Mouse (Mus musculus) midbrain, embryonic 11.5 days (tissue): ENCODE measurements around the gene E2f7. TPM values are rescaled to one million over a fixed set of nuclear protein-coding genes. Genes with fewer than 3 reads are reported as not detected.
A peak's percentile ranks its signal among the peaks of the same experiment; 100 is the strongest.

Experiments used
- ATAC-seq: fragments of 200-750 bp; cut with Nextera tagmentation; 2 replicates; pipeline ENCODE4 v1.8.0; 2017; ENCODE audit warnings: moderate TSS enrichment, moderate library complexity; ENCODE audit not compliant: low FRiP score
- DNase-seq: peaks from one replicate; pipeline ENCODE4 v3.0.0; 2015; ENCODE audit warnings: low spot score; ENCODE audit errors: missing footprints
- H3K27ac ChIP-seq: fragments of 300-500 bp; sonication (generic); 2 replicates; pipeline ENCODE4 v1.5.1; 2014; ENCODE audit warnings: low read depth, low read length
- H3K27me3 ChIP-seq: fragments of 300-500 bp; sonication (generic); 2 replicates; pipeline ENCODE4 v1.6.1; 2014; ENCODE audit warnings: mild to moderate bottlenecking, low read length, moderate library complexity, mixed read lengths; ENCODE audit not compliant: control insufficient read depth, insufficient read depth
- H3K36me3 ChIP-seq: fragments of 300-500 bp; sonication (generic); 2 replicates; pipeline ENCODE4 v1.6.1; 2014; ENCODE audit warnings: mild to moderate bottlenecking, low read length, moderate library complexity, mixed read lengths; ENCODE audit not compliant: control insufficient read depth, insufficient read depth
- H3K4me1 ChIP-seq: fragments of 300-500 bp; sonication (generic); 2 replicates; pipeline ENCODE4 v1.6.1; 2014; ENCODE audit warnings: low read length; ENCODE audit not compliant: control insufficient read depth, insufficient read depth
- H3K4me2 ChIP-seq: fragments of 300-500 bp; sonication (generic); 2 replicates; pipeline ENCODE4 v1.6.1; 2014; ENCODE audit warnings: mild to moderate bottlenecking, moderate library complexity
- H3K4me3 ChIP-seq: fragments of 300-500 bp; sonication (generic); 2 replicates; pipeline ENCODE4 v1.5.1; 2014; ENCODE audit warnings: low read depth, low read length
- H3K9ac ChIP-seq: fragments of 300-500 bp; sonication (generic); 2 replicates; pipeline ENCODE4 v1.6.1; 2014; ENCODE audit warnings: low read length
- H3K9me3 ChIP-seq: fragments of 300-500 bp; sonication (generic); 2 replicates; pipeline ENCODE4 v1.6.1; 2016; ENCODE audit warnings: low read length; ENCODE audit not compliant: control insufficient read depth
- WGBS: fragments of 180-500 bp; shearing (Covaris S2); extraction: QIAGEN DNeasy Blood & Tissue Kit; methylation state at CpG from one replicate; pipeline ENCODE4 v1.1.7; 2014; 5-methylcytosine and 5-hydroxymethylcytosine counted together
- polyA plus RNA-seq: library from polyadenylated mRNA; unstranded; fragments of >200 nt; fragmentation: Nextera tagmentation; extraction: Ambion mirVana; gene quantifications from 2 replicates; pipeline ENCODE4 v1.2.1, GENCODE M21; 2014

The E2f7 gene
- polyA plus RNA-seq, 1 experiment from 2014 or later: 35.9 TPM

- H3K4me3 ChIP-seq: no peak overlapping the region
- 21% methylated on average over 12 of the region's 12 CpGs for WGBS
- no peaks in the 10 kb centered on the region for H3K9me3 ChIP-seq
- H3K36me3 ChIP-seq: no peaks in the 10 kb centered on the region
- peak; percentile 96 for DNase-seq
- no peaks in the 10 kb centered on the region for H3K4me1 ChIP-seq
- H3K27ac ChIP-seq: no peak overlapping the region
- no peaks in the 10 kb centered on the region for H3K27me3 ChIP-seq
- no peak overlapping the region for H3K9ac ChIP-seq
- H3K4me2 ChIP-seq: no peak overlapping the region
- peak; percentile 71 for ATAC-seq
These were observed 49.4 kb downstream of the E2f7 start for GRCm38 (mm10) chr10:110794564-110795205.

- ATAC-seq (no peak), DNase-seq (peak; percentile 68)
- no peaks in the 10 kb centered on the region for H3K4me1 ChIP-seq
- no peak overlapping the region for H3K4me3 ChIP-seq
- H3K27ac ChIP-seq: no peak overlapping the region
- 87% methylated on average over 9 of the region's 9 CpGs for WGBS
- H3K9ac ChIP-seq: no peak overlapping the region
- H3K27me3 ChIP-seq: no peaks in the 10 kb centered on the region
- H3K4me2 ChIP-seq: no peak overlapping the region
- H3K36me3 ChIP-seq: no peaks in the 10 kb centered on the region
- H3K9me3 ChIP-seq: no peaks in the 10 kb centered on the region
These were observed 50.1 kb downstream of the E2f7 start for GRCm38 (mm10) chr10:110795206-110795796.

- Histone ChIP-seq H3K4me1 (no peaks in the 10 kb centered on the region), H3K36me3 (no peaks in the 10 kb centered on the region), H3K4me3 (no peak overlapping the region), H3K9ac (no peak overlapping the region), H3K27me3 (no peaks in the 10 kb centered on the region), H3K4me2 (no peak overlapping the region), H3K9me3 (no peaks in the 10 kb centered on the region), H3K27ac (no peak overlapping the region)
- no peak for ATAC-seq
- DNase-seq: peak; percentile 66
- WGBS: 82% methylated on average over 3 of the region's 3 CpGs
These were observed 56.1 kb downstream of the E2f7 start for GRCm38 (mm10) chr10:110801296-110801695.

GRCm38 (mm10) chr10:110804279-110805024 is 59.2 kb downstream of the E2f7 start:
- Histone ChIP-seq H3K36me3 (no peaks in the 10 kb centered on the region), H3K9ac (no peak overlapping the region), H3K27me3 (no peaks in the 10 kb centered on the region), H3K4me3 (no peak overlapping the region), H3K4me1 (no peaks in the 10 kb centered on the region), H3K9me3 (no peaks in the 10 kb centered on the region), H3K4me2 (no peak overlapping the region), H3K27ac (no peak overlapping the region)
- DNase-seq: peak; percentile 73
- no peak for ATAC-seq
- 87% methylated on average over 11 of the region's 11 CpGs for WGBS

- Histone ChIP-seq H3K9me3 (no peaks in the 10 kb centered on the region), H3K27ac (no peak overlapping the region), H3K36me3 (no peaks in the 10 kb centered on the region), H3K4me2 (no peak overlapping the region), H3K4me3 (no peak overlapping the region), H3K27me3 (no peaks in the 10 kb centered on the region), H3K9ac (no peak overlapping the region), H3K4me1 (no peaks in the 10 kb centered on the region)
- DNase-seq (peak; percentile 49), ATAC-seq (no peak)
- 77% methylated on average over 5 of the region's 5 CpGs for WGBS
These were observed 59.9 kb downstream of the E2f7 start for GRCm38 (mm10) chr10:110805025-110805740.

GRCm38 (mm10) chr10:110806471-110806870 is 61.2 kb downstream of the E2f7 start:
- no peak overlapping the region for H3K4me2 ChIP-seq

GRCm38 (mm10) chr10:110810528-110810927 is 65.3 kb downstream of the E2f7 start:
- no peak for ATAC-seq
- no peak for DNase-seq
- no peaks in the 10 kb centered on the region; the same call in 1 of the 2 replicates for H3K27me3 ChIP-seq
- H3K4me3 ChIP-seq: no peak overlapping the region
- H3K9me3 ChIP-seq: no peaks in the 10 kb centered on the region
- no peak overlapping the region for H3K9ac ChIP-seq
- no peaks in the 10 kb centered on the region for H3K36me3 ChIP-seq
- no peaks in the 10 kb centered on the region for H3K4me1 ChIP-seq
- no peak overlapping the region for H3K27ac ChIP-seq
- H3K4me2 ChIP-seq: no peak overlapping the region
- WGBS: 70% methylated on average over 2 of the region's 2 CpGs

More at GRCm38 (mm10) chr10:110806471-110806870, 61.2 kb downstream of the E2f7 start:
- H3K27ac ChIP-seq: no peak overlapping the region
- no peaks in the 10 kb centered on the region for H3K9me3 ChIP-seq
- no peaks in the 10 kb centered on the region for H3K4me1 ChIP-seq
- peak; percentile 82 for DNase-seq
- H3K27me3 ChIP-seq: no peaks in the 10 kb centered on the region
- no peak overlapping the region for H3K9ac ChIP-seq
- ATAC-seq: no peak
- no peaks in the 10 kb centered on the region for H3K36me3 ChIP-seq
- WGBS: 82% methylated on average over 8 of the region's 8 CpGs
- no peak overlapping the region for H3K4me3 ChIP-seq

GRCm38 (mm10) chr10:110811209-110811861 is 66.1 kb downstream of the E2f7 start:
- H3K4me3 ChIP-seq: no peak overlapping the region
- no peaks in the 10 kb centered on the region; the same call in 1 of the 2 replicates for H3K27me3 ChIP-seq
- H3K36me3 ChIP-seq: no peaks in the 10 kb centered on the region
- H3K4me1 ChIP-seq: no peaks in the 10 kb centered on the region
- DNase-seq (peak; percentile 66), ATAC-seq (no peak)
- WGBS: 90% methylated on average over 10 of the region's 10 CpGs
- H3K27ac ChIP-seq: no peak overlapping the region
- no peaks in the 10 kb centered on the region for H3K9me3 ChIP-seq
- H3K4me2 ChIP-seq: no peak overlapping the region
- no peak overlapping the region for H3K9ac ChIP-seq
